Mouse (Mus musculus) MEL (cell line): ENCODE measurements around the gene Dusp22. TPM values are rescaled to one million over a fixed set of nuclear protein-coding genes. Genes with fewer than 3 reads are reported as not detected.

Experiments used
- DNase-seq: peaks from one replicate; pipeline ENCODE4 v3.0.0; 2011; ENCODE audit warnings: low read depth, low spot score
- H3K27ac ChIP-seq: 2 replicates; pipeline ENCODE4 v1.5.1; 2012; ENCODE audit warnings: low read depth, mild to moderate bottlenecking, control low read depth, low read length, moderate library complexity; ENCODE audit not compliant: control insufficient read depth
- H3K27me3 ChIP-seq, 2 experiments: fragments of 150-350 bp in 1 of 2; sonication (generic) in 1 of 2; 2 replicates each; pipeline ENCODE4 v1.6.1; 2012; ENCODE audit warnings: low read length in 2 of 2, mild to moderate bottlenecking in 2 of 2, improper control_type of control experiment in 1 of 2, moderate library complexity in 1 of 2; ENCODE audit not compliant: insufficient read depth in 2 of 2, control insufficient read depth in 1 of 2
- H3K36me3 ChIP-seq, 2 experiments: 2 replicates each; pipeline ENCODE4 v1.6.1; 2012 to 2014; ENCODE audit warnings: low read length in 2 of 2, improper control_type of control experiment in 1 of 2, inconsistent platforms in 1 of 2, mild to moderate bottlenecking in 1 of 2; ENCODE audit not compliant: insufficient read depth in 2 of 2, control insufficient read depth in 1 of 2
- H3K4me1 ChIP-seq, 2 experiments: fragments of 150-350 bp in 1 of 2; sonication (generic) in 1 of 2; 2 replicates each; pipeline ENCODE4 v1.6.1; 2012; ENCODE audit warnings: low read length in 2 of 2, improper control_type of control experiment in 1 of 2, mild to moderate bottlenecking in 1 of 2; ENCODE audit not compliant: insufficient read depth in 2 of 2, control insufficient read depth in 1 of 2
- H3K4me3 ChIP-seq, 2 experiments: fragments of 150-350 bp in 1 of 2; sonication (generic) in 1 of 2; 2 replicates each; pipeline ENCODE4 v1.5.1; 2012; ENCODE audit warnings: low read depth in 2 of 2, low read length in 2 of 2, mild to moderate bottlenecking in 2 of 2, moderate library complexity in 2 of 2, control low read depth in 1 of 2, improper control_type of control experiment in 1 of 2; ENCODE audit not compliant: control insufficient read depth in 1 of 2, insufficient read depth in 1 of 2
- H3K79me2 ChIP-seq: 2 replicates; pipeline ENCODE4 v1.6.1; 2012; ENCODE audit warnings: mild to moderate bottlenecking, low read length, moderate library complexity; ENCODE audit not compliant: control insufficient read depth, poor library complexity, insufficient read depth
- H3K9ac ChIP-seq: 2 replicates; pipeline ENCODE4 v1.6.1; 2012; ENCODE audit warnings: low read depth, mild to moderate bottlenecking, control low read depth, low read length, moderate library complexity; ENCODE audit not compliant: control insufficient read depth, poor library complexity, severe bottlenecking
- H3K9me3 ChIP-seq: fragments of 150-350 bp; sonication (generic); replicated peaks from 2 replicates; pipeline ENCODE4 v1.6.1; 2012; ENCODE audit warnings: mild to moderate bottlenecking, low read length, improper control_type of control experiment, moderate library complexity; ENCODE audit not compliant: insufficient read depth
- CHD1 ChIP-seq: IDR thresholded peaks from 2 replicates; pipeline ENCODE4 v1.6.1; 2012; ENCODE audit warnings: low read depth, mild to moderate bottlenecking, inconsistent platforms, low read length, improper control_type of control experiment
- ETS1 ChIP-seq: IDR thresholded peaks from 2 replicates; pipeline ENCODE4 v1.6.1; 2012; ENCODE audit warnings: low read depth, mild to moderate bottlenecking, inconsistent platforms, low read length, improper control_type of control experiment, moderate library complexity
- GABPA ChIP-seq: IDR thresholded peaks from 2 replicates; pipeline ENCODE4 v1.6.1; 2012; ENCODE audit warnings: low read depth, mild to moderate bottlenecking, inconsistent platforms, low read length, improper control_type of control experiment, moderate library complexity
- GATA1 ChIP-seq: IDR thresholded peaks from 2 replicates; pipeline ENCODE4 v1.6.1; 2011; ENCODE audit warnings: low read depth, low read length, improper control_type of control experiment
- MAFK ChIP-seq: IDR thresholded peaks from 2 replicates; pipeline ENCODE4 v1.6.1; 2011; ENCODE audit warnings: low read depth, mild to moderate bottlenecking, low read length, improper control_type of control experiment, borderline replicate concordance
- MAX ChIP-seq: IDR thresholded peaks from 2 replicates; pipeline ENCODE4 v1.6.1; 2011; ENCODE audit warnings: low read length, improper control_type of control experiment
- MAZ ChIP-seq: IDR thresholded peaks from 2 replicates; pipeline ENCODE4 v1.6.1; 2012; ENCODE audit warnings: low read depth, mild to moderate bottlenecking, inconsistent platforms, low read length, improper control_type of control experiment
- MEF2A ChIP-seq: IDR thresholded peaks from 2 replicates; pipeline ENCODE4 v1.6.1; 2014; ENCODE audit warnings: low read depth, mild to moderate bottlenecking, inconsistent platforms, low read length, improper control_type of control experiment; ENCODE audit not compliant: poor library complexity, insufficient replicate concordance, severe bottlenecking; ENCODE audit errors: extremely low read depth
- MXI1 ChIP-seq: IDR thresholded peaks from 2 replicates; pipeline ENCODE4 v1.6.1; 2011; ENCODE audit warnings: mild to moderate bottlenecking, low read depth, low read length, improper control_type of control experiment
- MYC ChIP-seq: IDR thresholded peaks from 2 replicates; pipeline ENCODE4 v1.6.1; 2011; ENCODE audit warnings: low read depth, mild to moderate bottlenecking, low read length, improper control_type of control experiment, moderate library complexity
- POLR2AphosphoS2 ChIP-seq: IDR thresholded peaks from 2 replicates; pipeline ENCODE4 v1.6.1; 2011; ENCODE audit warnings: low read length, improper control_type of control experiment
- POLR2AphosphoS5 ChIP-seq: IDR thresholded peaks from 2 replicates; pipeline ENCODE4 v1.6.1; 2012; ENCODE audit warnings: low read depth, borderline replicate concordance, mild to moderate bottlenecking, inconsistent platforms, low read length, moderate library complexity, mixed read lengths
- RAD21 ChIP-seq: IDR thresholded peaks from 2 replicates; pipeline ENCODE4 v1.6.1; 2011; ENCODE audit warnings: mild to moderate bottlenecking, low read depth, low read length, improper control_type of control experiment
- RCOR1 ChIP-seq: IDR thresholded peaks from 2 replicates; pipeline ENCODE4 v1.6.1; 2012; ENCODE audit warnings: low read depth, mild to moderate bottlenecking, inconsistent platforms, low read length, improper control_type of control experiment
- SIN3A ChIP-seq: IDR thresholded peaks from 2 replicates; pipeline ENCODE4 v1.6.1; 2012; ENCODE audit warnings: low read length, improper control_type of control experiment, inconsistent platforms
- TAL1 ChIP-seq: IDR thresholded peaks from 2 replicates; pipeline ENCODE4 v1.6.1; 2012; ENCODE audit warnings: mild to moderate bottlenecking, inconsistent platforms, low read length, moderate library complexity, mixed read lengths
- TBP ChIP-seq: IDR thresholded peaks from 2 replicates; pipeline ENCODE4 v1.8.0; 2011; ENCODE audit warnings: low read depth, low read length, improper control_type of control experiment
- TCF12 ChIP-seq: IDR thresholded peaks from 2 replicates; pipeline ENCODE4 v1.6.1; 2014; ENCODE audit warnings: low read depth, mild to moderate bottlenecking, inconsistent platforms, low read length, improper control_type of control experiment, moderate library complexity
- UBTF ChIP-seq: IDR thresholded peaks from 2 replicates; pipeline ENCODE4 v1.6.1; 2012; ENCODE audit warnings: low read depth, mild to moderate bottlenecking, inconsistent platforms, low read length, improper control_type of control experiment, moderate library complexity, borderline replicate concordance; ENCODE audit not compliant: insufficient read depth
- USF1 ChIP-seq: IDR thresholded peaks from 2 replicates; pipeline ENCODE4 v1.6.1; 2014; ENCODE audit warnings: low read depth, mild to moderate bottlenecking, inconsistent platforms, low read length, improper control_type of control experiment, moderate library complexity
- USF2 ChIP-seq, 2 experiments: IDR thresholded peaks; 2 replicates each; pipeline ENCODE4 v1.6.1; 2011 to 2012; ENCODE audit warnings: improper control_type of control experiment in 2 of 2, low read length in 2 of 2, borderline replicate concordance in 1 of 2, inconsistent platforms in 1 of 2, low read depth in 1 of 2, mild to moderate bottlenecking in 1 of 2; ENCODE audit not compliant: insufficient read depth in 1 of 2
- ZKSCAN1 ChIP-seq: IDR thresholded peaks from 2 replicates; pipeline ENCODE4 v1.6.1; 2012; ENCODE audit warnings: low read depth, mild to moderate bottlenecking, inconsistent platforms, low read length, improper control_type of control experiment, moderate library complexity
- ZNF384 ChIP-seq: IDR thresholded peaks from 2 replicates; pipeline ENCODE4 v1.6.1; 2012; ENCODE audit warnings: low read depth, mild to moderate bottlenecking, inconsistent platforms, low read length, improper control_type of control experiment
- polyA plus RNA-seq, 2 experiments: library from polyadenylated mRNA; stranded (reverse) in 1 of 2; unstranded in 1 of 2; fragments of >175 nt in 1 of 2; fragments of >200 nt in 1 of 2; gene quantifications; 2 replicates each; pipeline versions ENCODE4 v1.2.1 to v1.2.4; 2012; ENCODE audit warnings: low replicate concordance in 2 of 2, low read depth in 1 of 2; ENCODE audit not compliant: insufficient read length in 2 of 2, insufficient read depth in 1 of 2, missing spikeins in 1 of 2
- total RNA-seq: library from RNA; depleted of rRNA; stranded (reverse); fragments of 300-350 nt; gene quantifications from 2 replicates; pipeline ENCODE4 v1.2.3, GENCODE M21; 2012

Gene Dusp22
- total and polyA plus RNA-seq, 3 experiments, result not detected

DNA sequence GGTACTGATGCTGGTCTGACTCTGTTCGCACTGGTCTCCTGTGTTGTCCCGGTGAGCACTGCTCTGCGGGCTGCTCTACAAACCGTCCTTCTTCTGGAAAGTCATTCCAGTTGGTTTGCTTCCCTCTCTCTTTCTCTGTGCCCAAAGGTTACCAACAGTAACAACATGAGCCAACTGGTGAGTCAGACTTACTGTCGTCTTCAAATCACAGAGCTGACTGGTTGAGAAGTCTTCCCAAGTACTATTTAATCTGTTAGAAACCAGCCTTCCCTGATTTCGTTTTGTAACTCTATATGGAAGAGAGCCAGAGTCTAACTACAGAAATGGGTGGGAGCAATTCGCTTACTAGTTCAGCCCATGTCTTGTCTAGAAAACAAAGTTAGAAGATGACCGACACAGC lies 5.5 kb downstream of the Dusp22 start:
- H3K9me3 ChIP-seq, result no peaks in the 10 kb centered on the region
- no peaks in the 10 kb centered on the region for H3K27me3 ChIP-seq
- H3K9ac ChIP-seq, result no peak overlapping the region
- no peak for DNase-seq
- no peak overlapping the region for H3K4me3 ChIP-seq
- TF ChIP-seq USF1, result no peak
- TF ChIP-seq RCOR1, result no peak
- TF ChIP-seq GABPA, result no peak
- TF ChIP-seq ZNF384, result no peak
- TF ChIP-seq MAFK, result no peak
- no peak for TF ChIP-seq CHD1
- no peak for TF ChIP-seq MYC
- TF ChIP-seq MXI1, result no peak
- TF ChIP-seq, all 39 proteins: peak for 0
- no peak overlapping the region for H3K27ac ChIP-seq
- no peaks in the 10 kb centered on the region for H3K36me3 ChIP-seq
- H3K79me2 ChIP-seq, result no peaks in the 10 kb centered on the region
- H3K4me1 ChIP-seq, result no peaks in the 10 kb centered on the region

DNA sequence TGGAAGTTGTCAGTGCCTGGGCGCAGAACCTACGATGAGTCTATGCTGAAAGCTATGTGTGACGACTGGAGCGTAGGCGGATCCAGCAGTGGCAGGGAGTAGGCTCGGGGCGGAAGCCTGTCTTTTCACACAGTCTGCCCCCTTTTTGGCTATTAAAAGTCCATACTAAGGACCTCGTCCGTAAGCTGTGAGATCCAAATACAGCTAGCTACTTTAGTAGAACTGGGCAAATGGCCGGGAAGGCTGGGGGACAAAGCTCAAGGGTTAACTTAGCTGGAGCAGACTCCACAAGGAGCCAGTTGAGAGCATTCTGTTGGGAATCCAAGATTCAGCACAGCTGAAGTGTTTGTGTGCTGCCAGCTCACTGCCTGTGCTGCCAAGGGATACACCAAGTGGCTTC lies 6.7 kb downstream of the Dusp22 start:
- no peak overlapping the region for H3K4me3 ChIP-seq
- H3K9ac ChIP-seq, result no peak overlapping the region
- DNase-seq, result no peak
- no peaks in the 10 kb centered on the region for H3K4me1 ChIP-seq
- TF ChIP-seq USF1, result no peak
- no peak for TF ChIP-seq TBP
- TF ChIP-seq POLR2AphosphoS2, result no peak
- TF ChIP-seq MAX, result no peak
- TF ChIP-seq MXI1, result no peak
- H3K27me3 ChIP-seq, result no peaks in the 10 kb centered on the region
- H3K79me2 ChIP-seq, result no peaks in the 10 kb centered on the region
- no peak overlapping the region for H3K27ac ChIP-seq
- no peaks in the 10 kb centered on the region for H3K9me3 ChIP-seq
- H3K36me3 ChIP-seq, result no peaks in the 10 kb centered on the region

DNA sequence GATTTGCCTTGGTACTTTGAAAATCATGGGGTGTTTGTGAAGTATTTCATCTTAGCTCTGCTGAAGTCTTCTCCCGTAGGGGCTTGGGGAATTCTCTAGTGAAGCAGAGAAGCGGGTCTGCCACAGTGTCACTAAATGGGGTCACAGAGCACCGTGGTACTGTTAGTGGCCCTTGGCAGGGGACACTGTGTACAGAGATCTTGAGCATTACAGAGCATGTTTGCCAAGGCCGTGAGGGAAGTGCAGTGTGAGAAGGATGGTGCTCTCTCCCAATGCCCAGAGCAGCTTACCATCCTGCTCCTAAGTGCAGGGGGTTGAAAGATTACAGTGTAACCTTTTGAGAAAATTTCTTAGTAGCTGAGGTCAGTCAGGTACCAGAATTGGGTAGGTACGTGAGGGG lies 8.5 kb downstream of the Dusp22 start:
- H3K9me3 ChIP-seq, result no peaks in the 10 kb centered on the region
- no peak overlapping the region for H3K9ac ChIP-seq
- no peak overlapping the region for H3K27ac ChIP-seq
- DNase-seq, result no peak
- no peak overlapping the region for H3K4me3 ChIP-seq
- H3K27me3 ChIP-seq, result no peaks in the 10 kb centered on the region
- H3K36me3 ChIP-seq, result no peaks in the 10 kb centered on the region
- TF ChIP-seq TCF12 (no peak), ZKSCAN1 (no peak), POLR2AphosphoS2 (no peak), TBP (no peak), ETS1 (no peak), MAFK (no peak), TAL1 (no peak), UBTF (no peak), MEF2A (no peak), CHD1 (no peak), GATA1 (no peak), RAD21 (no peak), SIN3A (no peak), GABPA (no peak), POLR2AphosphoS5 (no peak), MAZ (no peak), MYC (no peak), USF2 (IDR thresholded peaks at IDR 0.05; ENCODE audit: borderline replicate concordance in 1 of 2, insufficient read depth in 1 of 2, low read depth in 1 of 2, low read length in 2 of 2) (no peak)
- TF ChIP-seq, all 39 proteins: peak for 0
- no peaks in the 10 kb centered on the region for H3K79me2 ChIP-seq
- H3K4me1 ChIP-seq, result no peaks in the 10 kb centered on the region
